Mouse (Mus musculus): Measurements from ENCODE around the gene Zranb1. TPM values are rescaled to one million over a fixed set of nuclear protein-coding genes. Genes with fewer than 3 reads are reported as not detected.

The Zranb1 gene
- total RNA-seq, 2 experiments from 2014 or later = 34.4 to 38.1 TPM

DNA sequence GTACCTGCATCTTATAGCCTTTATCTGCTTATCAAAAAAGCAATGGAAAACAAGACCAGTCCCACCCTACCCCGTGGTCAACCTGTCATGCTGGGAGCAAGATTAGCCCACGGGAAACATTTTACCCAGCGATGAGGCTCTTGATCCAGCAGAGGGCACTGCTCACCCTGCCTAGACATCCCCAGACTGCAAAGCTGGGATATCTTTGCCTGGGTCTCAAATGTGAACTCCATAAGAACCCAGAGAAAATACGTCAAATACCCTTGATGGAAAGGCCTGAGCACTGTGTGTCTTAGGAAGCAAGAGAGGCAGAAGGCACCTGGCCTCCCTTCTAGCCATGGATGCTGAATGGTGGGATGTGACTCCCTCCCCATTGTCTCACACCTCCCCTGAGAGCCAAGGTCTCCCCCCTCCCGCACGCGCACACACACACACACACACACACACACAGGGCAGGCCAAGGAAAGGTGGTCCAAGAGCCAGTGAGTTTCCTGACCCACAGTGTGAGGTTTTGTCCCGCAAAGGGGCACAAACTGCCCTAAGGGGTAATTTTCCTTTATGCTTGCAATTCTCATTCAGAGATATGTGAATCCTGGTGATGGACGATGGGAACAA, 101.8 kb downstream of the Zranb1 start:
- peak; percentile 55 to 81 for DNase-seq (ENCODE audit: low spot score in 2 of 2)

DNA sequence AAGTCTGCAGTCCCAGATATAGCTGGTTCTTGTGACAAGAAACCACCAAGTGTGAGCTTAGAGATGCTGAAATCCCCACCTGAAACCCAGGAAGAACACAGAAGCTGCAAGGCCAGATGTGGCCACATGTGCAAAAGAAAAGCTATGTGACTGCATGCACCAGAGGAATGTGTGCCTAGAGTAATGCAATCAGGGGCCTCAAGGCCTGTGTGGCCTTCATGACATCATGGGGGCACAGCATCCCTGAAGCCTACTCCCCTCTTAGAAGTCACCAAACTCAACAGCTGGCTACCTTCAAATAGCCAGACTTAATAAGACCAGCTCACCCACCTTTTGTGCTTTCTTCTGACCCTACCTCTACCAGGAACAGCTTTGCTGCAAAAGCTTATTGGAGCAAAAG, 105.0 kb downstream of the Zranb1 start:
- DNase-seq (ENCODE audit: low spot score in 2 of 2) = no peak

Other genes starting within 250 kb of the Zranb1 start
- gene Fam53b, start 117.3 kb upstream of the Zranb1 start, total RNA-seq (2021) = 10 to 100 TPM; 26.4 to 27.2 TPM
- gene Eef1akmt2, start 78.5 kb upstream of the Zranb1 start, total RNA-seq (2021) = 10 to 100 TPM; 30.8 to 36.3 TPM
- gene Abraxas2, start 71.9 kb upstream of the Zranb1 start, total RNA-seq (2021) = 10 to 100 TPM; 26.4 to 29.6 TPM
- 10 to 100 TPM; 38.3 to 40.2 TPM for gene Fgfr2, start 192.2 kb downstream of the Zranb1 start, total RNA-seq (2021)
- 10 to 100 TPM; 46.4 to 52.1 TPM for gene Ctbp2, start 193.2 kb downstream of the Zranb1 start, total RNA-seq (2021)